Mouse (Mus musculus) small intestine, adult 2 months (tissue): ENCODE measurements around the gene Commd9. TPM values are rescaled to one million over a fixed set of nuclear protein-coding genes. Genes with fewer than 3 reads are reported as not detected.
A peak's percentile ranks its signal among the peaks of the same experiment; 100 is the strongest.

Experiments used
- H3K27ac ChIP-seq: fragments of 200-500 bp; 2 replicates; pipeline ENCODE4 v1.5.1; 2012; ENCODE audit warnings: low read depth, low read length, control low read depth, inconsistent platforms; ENCODE audit not compliant: insufficient read depth
- H3K27me3 ChIP-seq: fragments of 200-500 bp; 2 replicates; pipeline ENCODE4 v1.6.1; 2012; ENCODE audit warnings: mild to moderate bottlenecking, moderate library complexity, low read length, inconsistent platforms; ENCODE audit not compliant: control insufficient read depth, insufficient read depth
- H3K36me3 ChIP-seq: fragments of 200-500 bp; 2 replicates; pipeline ENCODE4 v1.6.1; 2012; ENCODE audit warnings: mild to moderate bottlenecking, low read length, control low read depth, inconsistent platforms; ENCODE audit not compliant: control insufficient read depth, insufficient read depth
- H3K4me1 ChIP-seq: fragments of 200-500 bp; 2 replicates; pipeline ENCODE4 v1.6.1; 2012; ENCODE audit warnings: low read length, inconsistent platforms, mixed read lengths; ENCODE audit not compliant: control insufficient read depth, insufficient read depth, insufficient read length
- H3K4me3 ChIP-seq: fragments of 200-500 bp; 2 replicates; pipeline ENCODE4 v1.5.1; 2012; ENCODE audit warnings: low read depth, mild to moderate bottlenecking, control low read depth, inconsistent platforms, low read length, moderate library complexity
- CTCF ChIP-seq: fragments of 200-500 bp; IDR thresholded peaks from 2 replicates; pipeline ENCODE4 v1.5.1; 2012; ENCODE audit warnings: low read depth, mild to moderate bottlenecking, control low read depth, inconsistent platforms, low read length, moderate library complexity, mixed read lengths; ENCODE audit not compliant: insufficient replicate concordance, insufficient read length; ENCODE audit errors: extremely low read depth
- POLR2A ChIP-seq: fragments of 200-500 bp; IDR thresholded peaks from 2 replicates; pipeline ENCODE4 v1.6.1; 2012; ENCODE audit warnings: low read depth, mild to moderate bottlenecking, control low read depth, inconsistent platforms, low read length, moderate library complexity
- WGBS: fragments of 180-500 bp; shearing (Covaris S2); methylation state at CpG from one replicate; pipeline ENCODE4 v1.1.7; 2018; 5-methylcytosine and 5-hydroxymethylcytosine counted together
- polyA plus RNA-seq: library from polyadenylated mRNA; depleted of rRNA; stranded (reverse); fragments of >200 nt; gene quantifications from 2 replicates; pipeline ENCODE4 v1.2.3, GENCODE M21; 2012

Gene Commd9
- polyA plus RNA-seq, 1 experiment = 23.6 TPM

DNA sequence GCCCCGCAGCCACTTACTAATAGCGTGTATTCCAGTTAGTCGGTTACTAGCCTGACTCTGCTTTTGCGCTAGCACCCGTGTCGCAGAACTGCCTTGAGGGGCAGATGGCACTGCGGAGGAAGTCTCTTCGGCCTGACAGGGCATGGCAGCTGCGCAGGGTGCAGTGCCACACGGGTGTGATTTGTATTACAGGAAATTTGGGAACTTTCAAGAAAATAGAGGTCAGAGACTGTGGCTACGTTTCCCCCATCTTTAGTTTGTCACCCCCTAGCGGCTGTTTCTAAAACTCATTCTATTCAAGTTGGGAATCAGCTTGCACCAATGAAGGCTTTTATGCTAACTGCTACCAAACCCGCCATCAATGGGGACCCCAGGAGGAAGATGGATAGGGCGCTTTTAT is 14.9 kb upstream of the Commd9 start:
- 24% methylated on average over 14 of the region's 14 CpGs for WGBS

DNA sequence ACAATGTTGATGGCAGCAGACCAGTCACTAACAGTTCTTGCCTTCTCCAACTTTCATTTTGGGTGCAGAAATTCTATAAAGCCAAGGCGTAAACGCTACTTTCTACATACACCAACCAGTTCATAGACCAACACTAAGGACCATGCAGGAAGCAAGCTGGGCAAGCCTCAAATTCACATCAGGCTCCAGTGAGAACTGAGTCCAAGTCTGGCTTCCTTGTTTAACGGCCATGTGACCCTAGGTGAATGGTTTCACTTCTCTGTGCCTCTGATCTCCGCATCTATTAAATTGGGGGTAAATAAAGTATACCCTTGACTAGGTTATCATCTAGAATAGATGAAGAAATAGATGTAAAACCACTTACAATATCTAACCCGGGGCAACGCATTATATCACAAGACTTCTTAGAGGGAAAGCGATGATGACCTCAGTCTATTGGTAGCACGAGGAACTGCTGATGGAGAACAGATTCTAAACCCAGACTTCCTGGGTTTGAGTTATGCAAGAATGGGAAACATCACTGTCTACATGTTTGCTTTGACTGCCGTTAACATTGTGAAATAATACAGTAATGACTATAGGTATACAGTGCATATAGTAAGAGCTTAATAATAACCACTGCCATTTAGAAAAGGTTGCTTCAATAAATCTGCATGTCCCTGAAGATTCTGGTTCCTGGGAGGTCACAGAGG is 4.4 kb upstream of the Commd9 start:
- Histone ChIP-seq H3K4me1 (peaks cover 2% of the 10 kb centered on the region; the same call in 1 of the 2 replicates), H3K4me3 (no peak overlapping the region), H3K27me3 (no peaks in the 10 kb centered on the region), H3K36me3 (no peaks in the 10 kb centered on the region), H3K27ac (no peak overlapping the region)
- 70% methylated on average over 9 of the region's 9 CpGs for WGBS
- no peak for TF ChIP-seq CTCF
- no peak for TF ChIP-seq POLR2A

More for the DNA sequence above, 14.9 kb upstream of the Commd9 start:
- peak overlapping the region; percentile 22; the same call in 1 of the 2 replicates for H3K4me3 ChIP-seq
- no peaks in the 10 kb centered on the region for H3K36me3 ChIP-seq
- H3K4me1 ChIP-seq = peaks cover 2% of the 10 kb centered on the region; the same call in 1 of the 2 replicates
- TF ChIP-seq CTCF = peak; percentile 66; the same call in 1 of the 2 replicates
- no peak for TF ChIP-seq POLR2A
- no peaks in the 10 kb centered on the region for H3K27me3 ChIP-seq
- no peak overlapping the region for H3K27ac ChIP-seq

DNA sequence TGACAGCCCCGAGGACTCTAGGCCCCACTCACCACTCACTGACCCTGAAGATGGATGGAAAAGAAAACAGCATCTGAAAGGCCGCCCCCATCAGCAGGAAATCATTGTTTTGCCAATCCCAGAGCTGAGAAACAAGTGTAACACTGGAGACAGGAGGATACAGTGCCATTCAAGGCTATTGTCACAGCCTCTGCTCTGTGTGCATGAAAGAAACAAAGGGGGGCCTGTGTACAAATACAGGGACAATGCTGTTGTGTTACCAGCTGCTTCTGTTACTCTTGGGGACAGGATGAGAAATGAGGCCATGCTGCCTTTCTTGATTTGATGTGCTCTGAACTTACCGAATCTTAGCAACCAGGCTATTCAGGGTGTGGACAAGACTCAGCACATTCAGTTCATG is 3.0 kb upstream of the Commd9 start, which contains the start of gene Prr5l:
Gene Prr5l (minus strand): TSS at position 30 of the 400 bp plus-strand sequence.
- H3K4me1 ChIP-seq = peaks cover 2% of the 10 kb centered on the region; the same call in 1 of the 2 replicates
- H3K4me3 ChIP-seq = no peak within 1 kb of the TSS
- no peaks in the 10 kb centered on the region for H3K27me3 ChIP-seq
- H3K27ac ChIP-seq = no peak within 1 kb of the TSS
- TF ChIP-seq POLR2A (no peak), CTCF (no peak)
- H3K36me3 ChIP-seq = no peaks in the 10 kb centered on the region
- WGBS = 48% methylated on average over 3 of the region's 3 CpGs

DNA sequence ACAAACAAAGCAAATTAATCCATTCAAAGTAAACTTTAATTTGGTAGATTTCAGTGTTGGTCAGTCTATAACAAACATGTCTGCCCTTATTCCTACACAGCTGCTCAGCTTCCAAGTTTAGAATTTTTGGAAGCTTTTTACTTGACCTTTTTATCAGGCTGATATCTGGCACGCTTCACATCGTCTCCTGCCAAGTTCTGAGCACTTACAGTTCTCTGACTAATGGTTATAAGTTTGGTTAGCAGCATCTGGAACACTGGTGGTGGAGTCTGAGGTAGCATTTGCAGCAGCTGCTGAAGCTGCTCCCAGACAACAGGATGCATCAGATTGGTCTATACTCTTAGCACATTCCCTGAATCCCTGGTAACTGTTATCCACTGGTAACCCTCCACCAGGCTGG is 1.8 kb upstream of the Commd9 start:
- peaks cover 2% of the 10 kb centered on the region; the same call in 1 of the 2 replicates for H3K4me1 ChIP-seq
- WGBS = 27% methylated on average over 2 of the region's 2 CpGs
- no peak for TF ChIP-seq CTCF
- no peak for TF ChIP-seq POLR2A
- H3K27me3 ChIP-seq = no peaks in the 10 kb centered on the region
- no peaks in the 10 kb centered on the region for H3K36me3 ChIP-seq
- no peak overlapping the region for H3K4me3 ChIP-seq
- no peak overlapping the region for H3K27ac ChIP-seq

DNA sequence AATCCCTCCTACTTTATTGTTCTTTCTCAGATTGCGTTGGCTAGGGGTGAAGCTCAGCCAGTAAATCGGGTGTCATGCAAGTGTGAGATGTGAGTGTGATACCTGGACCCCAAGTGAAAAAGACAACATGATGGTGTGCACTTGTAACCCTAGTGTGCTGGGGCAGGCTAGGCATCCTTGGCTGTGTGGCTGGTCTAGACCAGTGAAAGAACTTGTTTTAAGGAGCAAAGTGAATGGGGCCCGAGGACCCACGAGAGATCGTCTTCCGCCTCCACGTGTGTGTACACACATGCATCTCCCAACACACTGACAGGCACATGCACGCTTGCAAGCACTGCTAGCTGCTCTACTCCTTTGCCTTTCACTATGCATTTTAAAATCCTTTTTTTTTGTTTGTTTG is 2.8 kb downstream of the Commd9 start:
- no peaks in the 10 kb centered on the region for H3K27me3 ChIP-seq
- TF ChIP-seq POLR2A = no peak
- no peak for TF ChIP-seq CTCF
- H3K4me1 ChIP-seq = peaks cover 2% of the 10 kb centered on the region; the same call in 1 of the 2 replicates
- H3K36me3 ChIP-seq = no peaks in the 10 kb centered on the region
- no peak overlapping the region for H3K4me3 ChIP-seq
- WGBS = 90% methylated on average over 8 of the region's 8 CpGs
- H3K27ac ChIP-seq = no peak overlapping the region

DNA sequence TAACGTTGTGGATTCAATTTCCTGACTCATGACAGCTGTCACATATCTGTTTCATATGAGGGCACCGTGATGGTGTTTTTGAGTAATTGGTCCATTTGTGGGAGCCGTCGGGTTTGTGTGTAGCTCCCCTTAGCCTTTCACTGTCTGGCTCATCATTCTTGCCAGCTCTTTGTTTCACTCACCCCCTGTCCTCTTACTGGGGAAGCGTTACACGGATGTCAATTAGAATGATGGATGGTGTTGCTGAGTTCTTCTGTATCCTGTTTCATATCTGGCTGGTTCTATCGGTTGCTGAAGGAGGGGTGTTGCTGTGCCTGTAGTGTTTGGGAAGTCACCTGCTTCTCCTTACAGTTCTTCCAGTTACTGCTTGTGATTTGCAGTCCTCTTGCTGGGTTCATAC is 5.1 kb downstream of the Commd9 start:
- Histone ChIP-seq H3K4me3 (no peak overlapping the region), H3K36me3 (peaks cover 3% of the 10 kb centered on the region), H3K4me1 (no peaks in the 10 kb centered on the region), H3K27ac (no peak overlapping the region), H3K27me3 (no peaks in the 10 kb centered on the region)
- TF ChIP-seq POLR2A = no peak
- no peak for TF ChIP-seq CTCF
- WGBS = 68% methylated on average over 7 of the region's 7 CpGs

DNA sequence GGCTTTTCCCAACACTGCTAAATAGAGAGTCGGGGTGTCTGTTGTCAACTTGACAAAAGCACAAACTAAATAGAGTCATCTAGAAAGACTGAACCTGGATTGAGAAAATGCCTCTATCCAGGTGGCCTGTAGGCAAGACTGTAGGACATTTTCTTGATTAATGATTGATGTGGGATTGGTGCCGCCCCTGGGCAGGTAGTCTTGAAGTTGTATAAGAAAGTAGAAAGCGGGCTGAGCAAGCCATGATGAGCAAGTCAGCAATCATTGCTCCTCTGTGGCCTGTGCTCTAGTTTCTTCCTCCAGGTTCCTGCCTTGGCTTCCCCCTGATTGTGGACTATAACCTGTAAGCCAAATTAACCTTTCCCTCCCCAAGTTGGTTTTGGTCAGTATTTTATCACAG is 8.1 kb downstream of the Commd9 start:
- Histone ChIP-seq H3K4me1 (no peaks in the 10 kb centered on the region), H3K4me3 (no peak overlapping the region), H3K36me3 (peaks cover 13% of the 10 kb centered on the region), H3K27me3 (no peaks in the 10 kb centered on the region), H3K27ac (no peak overlapping the region)
- no peak for TF ChIP-seq CTCF
- TF ChIP-seq POLR2A = no peak
- 86% methylated on average over 3 of the region's 3 CpGs for WGBS
